Mouse (Mus musculus) CD4-positive naive resting alpha-beta T cell, adult 57 days (primary cell): ENCODE results near the gene Atad5. TPM values are rescaled to one million over a fixed set of nuclear protein-coding genes. Genes with fewer than 3 reads are reported as not detected.

Experiments used
- total RNA-seq: library from RNA; stranded (reverse); gene quantifications from one replicate; pipeline ENCODE4 v1.2.4, GENCODE M21; 2023

The Atad5 gene
- 4.9 TPM for total RNA-seq

GRCm38 (mm10) chr11:80088917-80089816 lies at the start of gene Atad5:
Atad5 (plus strand) TSS chr11:80089400.

GRCm38 (mm10) chr11:80080826-80081728 lies 8.1 kb upstream of the Atad5 start, which contains the start of gene Crlf3:
Crlf3 (minus strand) TSS chr11:80080991.

GRCm38 (mm10) chr11:80141825-80142521 lies 52.8 kb downstream of the Atad5 start, which contains the start of gene Tefm:
Tefm (minus strand) TSS chr11:80142175.

GRCm38 (mm10) chr11:80153857-80154495 lies 64.8 kb downstream of the Atad5 start, which contains the start of gene Adap2:
Adap2 (plus strand) TSS chr11:80154105.

GRCm38 (mm10) chr11:80183705-80184255 lies 94.6 kb downstream of the Atad5 start, which contains the start of gene Rnf135:
Rnf135 (plus strand) TSS chr11:80183851.

Other genes with a start within 250 kb of the Atad5 start
- 34.3 TPM for gene Utp6, start 127.0 kb upstream of the Atad5 start, total RNA-seq
- gene Suz12, start 96.3 kb upstream of the Atad5 start, total RNA-seq, result 90.0 TPM
- 390 TPM for gene Crlf3, start 8.4 kb upstream of the Atad5 start, total RNA-seq
- gene Tefm, start 52.8 kb downstream of the Atad5 start, total RNA-seq, result 2.8 TPM
- 1.8 TPM for gene Adap2, start 64.7 kb downstream of the Atad5 start, total RNA-seq
- gene Rnf135, start 94.5 kb downstream of the Atad5 start, total RNA-seq, result 7.1 TPM
- gene Rhot1, start 119.6 kb downstream of the Atad5 start, total RNA-seq, result 38.0 TPM
- 0.65 TPM for gene Rhbdl3, start 211.5 kb downstream of the Atad5 start, total RNA-seq